Comparison of ENCODE assay signal across 8 mouse cellular contexts in the genomic region with DNA sequence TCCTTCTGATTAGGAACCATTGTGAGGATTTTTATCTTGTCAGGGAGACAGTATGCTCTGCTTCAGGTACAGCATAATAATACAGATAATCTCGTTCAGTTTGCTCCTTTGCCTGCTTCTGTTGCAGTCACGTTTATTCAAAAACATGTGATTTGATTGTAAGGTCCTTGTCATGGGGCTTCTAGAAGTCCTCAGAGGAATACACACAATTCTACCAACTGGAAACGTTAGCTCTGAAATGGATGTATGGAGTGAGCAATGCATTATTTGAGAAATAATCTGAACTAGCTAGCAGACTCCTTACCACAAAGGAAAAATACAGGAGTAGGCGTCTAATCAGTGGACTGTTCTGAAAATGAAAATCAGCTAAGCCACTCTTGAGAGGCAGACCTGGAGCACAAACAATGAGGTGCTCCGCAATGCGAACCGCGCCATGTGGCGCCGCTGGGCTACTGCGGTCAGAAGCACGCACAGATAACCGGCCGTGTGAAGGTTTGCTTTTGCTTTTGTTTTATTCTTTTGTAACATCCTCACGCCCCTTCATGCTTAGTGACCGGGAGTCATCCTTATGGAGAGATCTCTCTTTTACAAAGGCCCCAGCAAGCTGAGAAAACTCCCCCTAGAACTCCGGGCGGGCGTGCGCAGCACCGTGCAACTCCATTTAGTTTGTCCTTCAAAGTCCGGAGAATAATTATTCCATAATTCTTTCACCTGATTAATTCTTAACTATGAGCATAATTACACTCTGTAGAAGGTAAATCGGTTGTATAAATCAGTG.
A peak's percentile ranks its signal among the peaks of the same experiment; 100 is the strongest.
DNase-seq lines count a peak whose midpoint lies in the region; ATAC-seq and TF ChIP-seq lines count a peak whose summit lies in the region.

No protein-coding gene starts in this region.

- no peaks in the 10 kb centered on the region for H3K36me3 ChIP-seq in kidney, adult 2 months (ENCODE audit: control insufficient read depth, insufficient read depth, low read length)
- H3K36me3 ChIP-seq in forebrain, postnatal 0 days (ENCODE audit: insufficient read depth), result no peaks in the 10 kb centered on the region
- no peaks in the 10 kb centered on the region for H3K36me3 ChIP-seq in midbrain, embryonic 12.5 days

- H3K4me1 ChIP-seq in kidney, adult 2 months (ENCODE audit: control insufficient read depth, insufficient read depth, low read length), result no peaks in the 10 kb centered on the region
- H3K4me1 ChIP-seq in cerebellum, adult 2 months (ENCODE audit: control insufficient read depth, insufficient read depth, low read length), result no peaks in the 10 kb centered on the region
- H3K4me1 ChIP-seq in forebrain, postnatal 0 days (ENCODE audit: insufficient read depth), result no peaks in the 10 kb centered on the region
- no peaks in the 10 kb centered on the region for H3K4me1 ChIP-seq in midbrain, embryonic 12.5 days

- WGBS in kidney, adult 2 months, result 7% methylated on average over 23 of the region's 23 CpGs
- WGBS in cerebellum, adult 2 months, result 4% methylated on average over 23 of the region's 23 CpGs
- WGBS in forebrain, postnatal 0 days, result 3% methylated on average over 23 of the region's 23 CpGs
- WGBS in midbrain, embryonic 12.5 days, result 4% methylated on average over 23 of the region's 23 CpGs

- H3K27me3 ChIP-seq in kidney, adult 2 months (replicated peaks; ENCODE audit: control insufficient read depth, insufficient read depth, low read length), result no peaks in the 10 kb centered on the region
- no peaks in the 10 kb centered on the region for H3K27me3 ChIP-seq in cerebellum, adult 2 months (ENCODE audit: control insufficient read depth, insufficient read depth, low read length)
- no peaks in the 10 kb centered on the region for H3K27me3 ChIP-seq in forebrain, postnatal 0 days (ENCODE audit: insufficient read depth, low read length)
- no peaks in the 10 kb centered on the region for H3K27me3 ChIP-seq in midbrain, embryonic 12.5 days

- H3K4me3 ChIP-seq in kidney, adult 2 months (ENCODE audit: insufficient read depth, low read depth, low read length), result peak overlapping the region; percentile 8
- H3K4me3 ChIP-seq in cerebellum, adult 2 months (replicated peaks; ENCODE audit: insufficient read depth, low read depth, low read length), result peak overlapping the region; percentile 44
- H3K4me3 ChIP-seq in forebrain, postnatal 0 days (ENCODE audit: low read depth, low read length), result peak overlapping the region; percentile 53
- H3K4me3 ChIP-seq in midbrain, embryonic 12.5 days, result peak overlapping the region; percentile 47

- TF ChIP-seq CTCF in kidney, adult 2 months (conservative IDR thresholded peaks at IDR 0.05; ENCODE audit: insufficient read depth, insufficient read length, low read depth, low read length), result no peak
- peak; percentile 29; the same call in 1 of the 2 replicates for TF ChIP-seq CTCF in cerebellum, adult 2 months (IDR thresholded peaks at IDR 0.05; ENCODE audit: borderline replicate concordance, insufficient read depth, low read depth, low read length)
- TF ChIP-seq CTCF in forebrain, postnatal 0 days (IDR thresholded peaks at IDR 0.05; ENCODE audit: low read depth), result peak; percentile 35; the same call in 1 of the 2 replicates

- H3K9ac ChIP-seq in forebrain, postnatal 0 days, result peak overlapping the region; percentile 58
- peak overlapping the region; percentile 52 for H3K9ac ChIP-seq in midbrain, embryonic 12.5 days (replicated peaks)

- ATAC-seq in forebrain, postnatal 0 days, result peak; percentile 86
- peak; percentile 90 for ATAC-seq in midbrain, embryonic 12.5 days (ENCODE audit: low FRiP score, low read depth)
- no peak for ATAC-seq in CD4-positive, CD25-positive, alpha-beta regulatory T cell, adult 4 months

- peak overlapping the region; percentile 75 for H3K4me2 ChIP-seq in forebrain, postnatal 0 days (ENCODE audit: low read depth)
- H3K4me2 ChIP-seq in midbrain, embryonic 12.5 days (replicated peaks), result peak overlapping the region; percentile 65

- no peaks in the 10 kb centered on the region for H3K9me3 ChIP-seq in forebrain, postnatal 0 days (ENCODE audit: low read length)
- H3K9me3 ChIP-seq in midbrain, embryonic 12.5 days, result no peaks in the 10 kb centered on the region

- no peak overlapping the region for H3K27ac ChIP-seq in kidney, adult 2 months (ENCODE audit: insufficient read depth, low read depth, low read length)
- no peak overlapping the region for H3K27ac ChIP-seq in cerebellum, adult 2 months (ENCODE audit: insufficient read depth, low read length)
- peak overlapping the region; percentile 50; the same call in 1 of the 2 replicates for H3K27ac ChIP-seq in forebrain, postnatal 0 days (ENCODE audit: low read depth, low read length)
- peak overlapping the region; percentile 49 for H3K27ac ChIP-seq in midbrain, embryonic 12.5 days (replicated peaks)

- no peak for TF ChIP-seq POLR2A in kidney, adult 2 months (IDR thresholded peaks at IDR 0.05; ENCODE audit: low read depth, low read length)
- no peak for TF ChIP-seq POLR2A in cerebellum, adult 2 months (IDR thresholded peaks at IDR 0.05; ENCODE audit: borderline replicate concordance, insufficient read depth, low read length)

- DNase-seq in kidney, adult 2 months, result no peak
- DNase-seq in kidney, adult 11 months, result no peak
- peak; percentile 46 to 50 for DNase-seq in cerebellum, adult 2 months
- DNase-seq in forebrain, postnatal 0 days, result peak; percentile 73
- DNase-seq in layer of hippocampus, postnatal 14 days (ENCODE audit: low spot score in 2 of 2), result peak; percentile 16 to 35
- no peak for DNase-seq in thymus, postnatal 25 days

Comparison
In these comparisons a context has a peak if more than half of its experiments do, and no peak if none do; other contexts are left out.
1. DNase-seq: peak in cerebellum, adult 2 months (2 of 2), forebrain, postnatal 0 days (single experiment) and layer of hippocampus, postnatal 14 days (2 of 2); none in kidney, adult 2 months (single experiment), kidney, adult 11 months (single experiment) and thymus, postnatal 25 days (single experiment).
2. H3K27ac ChIP-seq: peak in forebrain, postnatal 0 days (single experiment) and midbrain, embryonic 12.5 days (single experiment); none in kidney, adult 2 months (single experiment) and cerebellum, adult 2 months (single experiment).
3. Peak in every context shown above with its lines, with median percentiles within 50 percentile points of each other: H3K4me3 ChIP-seq.